Mouse (Mus musculus): ENCODE measurements around the gene Hoxa7.

Hoxa7 gene

GRCm38 (mm10) chr6:52170898-52171223 lies 50.8 kb downstream of the Hoxa7 start:
- no peak for DNase-seq

GRCm38 (mm10) chr6:52170166-52170897 lies 51.3 kb downstream of the Hoxa7 start:
- DNase-seq = no peak

- no peak for DNase-seq
Observed at GRCm38 (mm10) chr6:52169499-52170165, 52.0 kb downstream of the Hoxa7 start.

- no peak for DNase-seq
Observed at GRCm38 (mm10) chr6:52168191-52169055, 53.2 kb downstream of the Hoxa7 start.

GRCm38 (mm10) chr6:52167736-52168161 lies 53.9 kb downstream of the Hoxa7 start:
- DNase-seq = no peak

- DNase-seq = no peak
Observed at GRCm38 (mm10) chr6:52167176-52167575, 54.5 kb downstream of the Hoxa7 start.

GRCm38 (mm10) chr6:52166431-52167077 lies 55.1 kb downstream of the Hoxa7 start:
- DNase-seq = no peak

- no peak for DNase-seq
Observed at GRCm38 (mm10) chr6:52165441-52166370, 55.9 kb downstream of the Hoxa7 start.

GRCm38 (mm10) chr6:52164626-52165440 lies 56.8 kb downstream of the Hoxa7 start, which contains the start of gene Hoxa2:
Hoxa2 (minus strand) TSS chr6:52164831.
- no peak for DNase-seq
